Mouse (Mus musculus): ENCODE data around the gene Med18. TPM values are rescaled to one million over a fixed set of nuclear protein-coding genes. Genes with fewer than 3 reads are reported as not detected.
"Not testable (repeated sequence)": the region's sequence is repeated elsewhere in the genome, so short reads cannot be mapped to it uniquely, and the experiment has no call there.

Gene Med18
- polyA plus RNA-seq, 1 experiment, result 3.0 TPM

- H3K4me1 ChIP-seq (ENCODE audit: control insufficient read depth, insufficient read depth, insufficient read length), result no peaks in the 10 kb centered on the region
Observed at GRCm38 (mm10) chr4:132424765-132425164, 39.0 kb downstream of the Med18 start.

GRCm38 (mm10) chr4:132421923-132422782 lies 41.6 kb downstream of the Med18 start, which contains the start of gene Phactr4:
TSS of gene Phactr4 (minus strand) at chr4:132422489.
- TF ChIP-seq CTCF (IDR thresholded peaks at IDR 0.05; ENCODE audit: extremely low read depth, insufficient read depth, insufficient read length, insufficient replicate concordance), result no peak
- TF ChIP-seq POLR2A (IDR thresholded peaks at IDR 0.05; ENCODE audit: low read depth, low read length), result peak; percentile 14; the same call in 1 of the 2 replicates
- peak; percentile 48 to 88 for DNase-seq (ENCODE audit: low read depth in 1 of 2, low spot score in 2 of 2)
- H3K4me3 ChIP-seq (ENCODE audit: extremely low read depth, insufficient read depth, insufficient read length), result peak within 1 kb of the TSS; percentile 75
- H3K4me1 ChIP-seq (ENCODE audit: control insufficient read depth, insufficient read depth, insufficient read length), result no peaks in the 10 kb centered on the region
- under 1% methylated on average over 71 of the region's 73 CpGs for WGBS
- no peaks in the 10 kb centered on the region for H3K36me3 ChIP-seq (ENCODE audit: control insufficient read depth, insufficient read depth, low read length)
- no peaks in the 10 kb centered on the region for H3K27me3 ChIP-seq (ENCODE audit: control insufficient read depth, insufficient read depth, low read length)
- peak within 1 kb of the TSS; percentile 90 for H3K27ac ChIP-seq (ENCODE audit: insufficient read depth, low read length)

More at GRCm38 (mm10) chr4:132424765-132425164, 39.0 kb downstream of the Med18 start:
- Histone ChIP-seq H3K27me3 (ENCODE audit: control insufficient read depth, insufficient read depth, low read length) (no peaks in the 10 kb centered on the region), H3K4me3 (ENCODE audit: extremely low read depth, insufficient read depth, insufficient read length) (no peak overlapping the region), H3K36me3 (ENCODE audit: control insufficient read depth, insufficient read depth, low read length) (no peaks in the 10 kb centered on the region), H3K27ac (ENCODE audit: insufficient read depth, low read length) (no peak overlapping the region)
- 96% methylated on average over 5 of the region's 5 CpGs for WGBS
- no peak for TF ChIP-seq CTCF (IDR thresholded peaks at IDR 0.05; ENCODE audit: extremely low read depth, insufficient read depth, insufficient read length, insufficient replicate concordance)
- TF ChIP-seq POLR2A (IDR thresholded peaks at IDR 0.05; ENCODE audit: low read depth, low read length), result no peak
- no peak for DNase-seq (ENCODE audit: low read depth in 1 of 2, low spot score in 2 of 2)

GRCm38 (mm10) chr4:132421556-132421922 lies 42.2 kb downstream of the Med18 start:
- DNase-seq (ENCODE audit: low read depth in 1 of 2, low spot score in 2 of 2), result no peak
- no peak for TF ChIP-seq POLR2A (IDR thresholded peaks at IDR 0.05; ENCODE audit: low read depth, low read length)
- TF ChIP-seq CTCF (IDR thresholded peaks at IDR 0.05; ENCODE audit: extremely low read depth, insufficient read depth, insufficient read length, insufficient replicate concordance), result no peak
- under 1% methylated on average over 10 of the region's 13 CpGs for WGBS
- Histone ChIP-seq H3K4me1 (ENCODE audit: control insufficient read depth, insufficient read depth, insufficient read length) (no peaks in the 10 kb centered on the region), H3K27ac (ENCODE audit: insufficient read depth, low read length) (no peak overlapping the region; the same call in 1 of the 2 replicates), H3K27me3 (ENCODE audit: control insufficient read depth, insufficient read depth, low read length) (no peaks in the 10 kb centered on the region), H3K36me3 (ENCODE audit: control insufficient read depth, insufficient read depth, low read length) (no peaks in the 10 kb centered on the region), H3K4me3 (ENCODE audit: extremely low read depth, insufficient read depth, insufficient read length) (peak overlapping the region; percentile 75)

- H3K4me3 ChIP-seq (ENCODE audit: extremely low read depth, insufficient read depth, insufficient read length), result no peak overlapping the region
- no peak for TF ChIP-seq CTCF (IDR thresholded peaks at IDR 0.05; ENCODE audit: extremely low read depth, insufficient read depth, insufficient read length, insufficient replicate concordance)
- TF ChIP-seq POLR2A (IDR thresholded peaks at IDR 0.05; ENCODE audit: low read depth, low read length), result no peak
- WGBS, result 81% methylated on average over 5 of the region's 5 CpGs
- H3K4me1 ChIP-seq (ENCODE audit: control insufficient read depth, insufficient read depth, insufficient read length), result no peaks in the 10 kb centered on the region
- no peaks in the 10 kb centered on the region for H3K27me3 ChIP-seq (ENCODE audit: control insufficient read depth, insufficient read depth, low read length)
- H3K27ac ChIP-seq (ENCODE audit: insufficient read depth, low read length), result no peak overlapping the region
- no peaks in the 10 kb centered on the region for H3K36me3 ChIP-seq (ENCODE audit: control insufficient read depth, insufficient read depth, low read length)
- no peak for DNase-seq (ENCODE audit: low read depth in 1 of 2, low spot score in 2 of 2)
Observed at GRCm38 (mm10) chr4:132420471-132420870, 43.2 kb downstream of the Med18 start.

GRCm38 (mm10) chr4:132415966-132416365 lies 47.8 kb downstream of the Med18 start:
- no peak for TF ChIP-seq CTCF (IDR thresholded peaks at IDR 0.05; ENCODE audit: extremely low read depth, insufficient read depth, insufficient read length, insufficient replicate concordance)
- TF ChIP-seq POLR2A (IDR thresholded peaks at IDR 0.05; ENCODE audit: low read depth, low read length), result no peak
- Histone ChIP-seq H3K4me1 (ENCODE audit: control insufficient read depth, insufficient read depth, insufficient read length) (no peaks in the 10 kb centered on the region), H3K4me3 (ENCODE audit: extremely low read depth, insufficient read depth, insufficient read length) (no peak overlapping the region), H3K27me3 (ENCODE audit: control insufficient read depth, insufficient read depth, low read length) (no peaks in the 10 kb centered on the region), H3K36me3 (ENCODE audit: control insufficient read depth, insufficient read depth, low read length) (no peaks in the 10 kb centered on the region), H3K27ac (ENCODE audit: insufficient read depth, low read length) (no peak overlapping the region)
- DNase-seq (ENCODE audit: low read depth in 1 of 2, low spot score in 2 of 2), result no peak

GRCm38 (mm10) chr4:132413257-132413656 lies 50.5 kb downstream of the Med18 start:
- not testable (repeated sequence) for H3K4me3 ChIP-seq (ENCODE audit: extremely low read depth, insufficient read depth, insufficient read length); H3K27ac ChIP-seq (ENCODE audit: insufficient read depth, low read length); H3K4me1 ChIP-seq (ENCODE audit: control insufficient read depth, insufficient read depth, insufficient read length); H3K27me3 ChIP-seq (ENCODE audit: control insufficient read depth, insufficient read depth, low read length); H3K36me3 ChIP-seq (ENCODE audit: control insufficient read depth, insufficient read depth, low read length); DNase-seq (ENCODE audit: low read depth in 1 of 2, low spot score in 2 of 2)
- 98% methylated on average over 4 of the region's 4 CpGs for WGBS
